Mouse (Mus musculus): ENCODE measurements around the gene Angptl1. TPM values are rescaled to one million over a fixed set of nuclear protein-coding genes. Genes with fewer than 3 reads are reported as not detected.

Angptl1 gene
- polyA plus RNA-seq, 1 experiment, result not detected

- Histone ChIP-seq H3K9me3 (ENCODE audit: control insufficient read depth, low read length) (no peaks in the 10 kb centered on the region), H3K4me3 (replicated peaks) (no peak overlapping the region), H3K4me1 (ENCODE audit: control insufficient read depth) (peaks cover 2% of the 10 kb centered on the region; the same call in 1 of the 2 replicates), H3K36me3 (ENCODE audit: control insufficient read depth) (peaks cover 3% of the 10 kb centered on the region; the same call in 1 of the 2 replicates), H3K27me3 (ENCODE audit: control insufficient read depth) (no peaks in the 10 kb centered on the region)
- TF ChIP-seq TAL1 (IDR thresholded peaks at IDR 0.05; ENCODE audit: low read length), result no peak
- no peak for TF ChIP-seq GATA1 (IDR thresholded peaks at IDR 0.05; ENCODE audit: low read length)
These were observed 65.5 kb downstream of the Angptl1 start for GRCm38 (mm10) chr1:156903899-156904298.

- no peaks in the 10 kb centered on the region for H3K27me3 ChIP-seq (ENCODE audit: control insufficient read depth)
- peaks cover 9% of the 10 kb centered on the region for H3K4me1 ChIP-seq (ENCODE audit: control insufficient read depth)
- no peak overlapping the region for H3K4me3 ChIP-seq (replicated peaks)
- no peaks in the 10 kb centered on the region for H3K9me3 ChIP-seq (ENCODE audit: control insufficient read depth, low read length)
- H3K36me3 ChIP-seq (ENCODE audit: control insufficient read depth), result peaks cover 3% of the 10 kb centered on the region; the same call in 1 of the 2 replicates
- no peak for TF ChIP-seq GATA1 (IDR thresholded peaks at IDR 0.05; ENCODE audit: low read length)
- no peak for TF ChIP-seq TAL1 (IDR thresholded peaks at IDR 0.05; ENCODE audit: low read length)
These were observed 67.3 kb downstream of the Angptl1 start for GRCm38 (mm10) chr1:156905660-156906059.

GRCm38 (mm10) chr1:156909265-156909664 lies 70.9 kb downstream of the Angptl1 start:
- peaks cover 9% of the 10 kb centered on the region for H3K4me1 ChIP-seq (ENCODE audit: control insufficient read depth)
- H3K27me3 ChIP-seq (ENCODE audit: control insufficient read depth), result no peaks in the 10 kb centered on the region
- H3K36me3 ChIP-seq (ENCODE audit: control insufficient read depth), result peaks cover 3% of the 10 kb centered on the region; the same call in 1 of the 2 replicates
- H3K9me3 ChIP-seq (ENCODE audit: control insufficient read depth, low read length), result no peaks in the 10 kb centered on the region
- no peak overlapping the region for H3K4me3 ChIP-seq (replicated peaks)
- no peak for TF ChIP-seq GATA1 (IDR thresholded peaks at IDR 0.05; ENCODE audit: low read length)
- TF ChIP-seq TAL1 (IDR thresholded peaks at IDR 0.05; ENCODE audit: low read length), result no peak; the same call in 2 of the 3 replicates

- Histone ChIP-seq H3K27me3 (ENCODE audit: control insufficient read depth) (no peaks in the 10 kb centered on the region), H3K36me3 (ENCODE audit: control insufficient read depth) (peaks cover 3% of the 10 kb centered on the region; the same call in 1 of the 2 replicates), H3K9me3 (ENCODE audit: control insufficient read depth, low read length) (no peaks in the 10 kb centered on the region), H3K4me1 (ENCODE audit: control insufficient read depth) (peaks cover 9% of the 10 kb centered on the region), H3K4me3 (replicated peaks) (no peak overlapping the region)
- TF ChIP-seq GATA1 (IDR thresholded peaks at IDR 0.05; ENCODE audit: low read length), result no peak
- no peak for TF ChIP-seq TAL1 (IDR thresholded peaks at IDR 0.05; ENCODE audit: low read length)
These were observed 71.5 kb downstream of the Angptl1 start for GRCm38 (mm10) chr1:156909866-156910265.

Other genes with a start within 250 kb of the Angptl1 start
- gene Tor3a, start 164.2 kb upstream of the Angptl1 start, polyA plus RNA-seq (2012), result 0.05 TPM in 1 of 2 replicates, not detected in the other
- 0.55 and 0.60 TPM in 2 replicates for gene Fam20b, start 119.5 kb upstream of the Angptl1 start, polyA plus RNA-seq (2012)
- gene Ralgps2, start 101.1 kb downstream of the Angptl1 start, polyA plus RNA-seq (2012), result 0.32 and 0.80 TPM in 2 replicates